Mouse (Mus musculus) liver, postnatal 0 days (tissue): ENCODE data around the gene Rack1.

Experiments used
- CTCF ChIP-seq: sonication (generic); IDR thresholded peaks from 2 replicates; pipeline ENCODE4 v1.5.1; 2016; ENCODE audit warnings: antibody characterized with exemption, low read depth
- EP300 ChIP-seq: IDR thresholded peaks from 2 replicates; pipeline ENCODE4 v1.6.1; 2016; ENCODE audit warnings: antibody characterized with exemption, low read depth, mild to moderate bottlenecking

- no peak for TF ChIP-seq CTCF
- TF ChIP-seq EP300 = no peak
Measured at GRCm38 (mm10) chr11:48826752-48827096, 26.6 kb downstream of the Rack1 start.
